Mouse (Mus musculus): Measurements from ENCODE around the gene Cnpy4.
A peak's percentile ranks its signal among the peaks of the same experiment; 100 is the strongest.
"Not testable (repeated sequence)": the region's sequence is repeated elsewhere in the genome, so short reads cannot be mapped to it uniquely, and the experiment has no call there.

The Cnpy4 gene

GRCm38 (mm10) chr5:138207253-138207652 lies 20.0 kb downstream of the Cnpy4 start:
- no peak for DNase-seq

- DNase-seq, result no peak
Measured at GRCm38 (mm10) chr5:138207873-138208272, 20.6 kb downstream of the Cnpy4 start.

GRCm38 (mm10) chr5:138216632-138217031 lies 29.3 kb downstream of the Cnpy4 start:
- not testable (repeated sequence) for DNase-seq

GRCm38 (mm10) chr5:138219864-138220263 lies 32.6 kb downstream of the Cnpy4 start:
- no peak for DNase-seq

GRCm38 (mm10) chr5:138222111-138222510 lies 34.8 kb downstream of the Cnpy4 start:
- DNase-seq, result peak; percentile 31

- no peak for DNase-seq
Measured at GRCm38 (mm10) chr5:138223287-138223686, 36.0 kb downstream of the Cnpy4 start.

- no peak for DNase-seq
Measured at GRCm38 (mm10) chr5:138225700-138226099, 38.4 kb downstream of the Cnpy4 start, which contains the start of gene Nxpe5. Gene Nxpe5, plus strand, starts transcription at chr5:138225898.

- no peak for DNase-seq
Measured at GRCm38 (mm10) chr5:138226491-138226890, 39.2 kb downstream of the Cnpy4 start.

- DNase-seq, result no peak
Measured at GRCm38 (mm10) chr5:138227367-138227766, 40.1 kb downstream of the Cnpy4 start.

- no peak for DNase-seq
Measured at GRCm38 (mm10) chr5:138228026-138228425, 40.7 kb downstream of the Cnpy4 start.

GRCm38 (mm10) chr5:138229511-138229910 lies 42.2 kb downstream of the Cnpy4 start:
- DNase-seq, result no peak

- no peak for DNase-seq
Measured at GRCm38 (mm10) chr5:138233778-138234177, 46.5 kb downstream of the Cnpy4 start.

- no peak for DNase-seq
Measured at GRCm38 (mm10) chr5:138234224-138234623, 46.9 kb downstream of the Cnpy4 start.

GRCm38 (mm10) chr5:138241511-138241910 lies 54.2 kb downstream of the Cnpy4 start:
- no peak for DNase-seq

Measured in cerebellum, adult 11-12 months (tissue).